Mouse (Mus musculus) lung, adult 2 months (tissue): ENCODE data around the gene Gm9918. TPM values are rescaled to one million over a fixed set of nuclear protein-coding genes. Genes with fewer than 3 reads are reported as not detected.

Experiments
- DNase-seq: peaks from one replicate; pipeline ENCODE4 v3.0.0; 2022
- H3K4me1 ChIP-seq: fragments of 200-500 bp; 2 replicates; pipeline ENCODE4 v1.6.1; 2011; ENCODE audit warnings: low read length; ENCODE audit not compliant: control insufficient read depth, insufficient read depth
- H3K4me3 ChIP-seq: fragments of 200-500 bp; replicated peaks from 2 replicates; pipeline ENCODE3; 2011; ENCODE audit warnings: low read depth, mild to moderate bottlenecking, control low read depth, low read length; ENCODE audit errors: extremely low read depth
- CTCF ChIP-seq: fragments of 200-500 bp; IDR thresholded peaks from 2 replicates; pipeline ENCODE4 v1.5.1; 2011; ENCODE audit warnings: mild to moderate bottlenecking, low read length, control low read depth; ENCODE audit not compliant: insufficient read depth
- POLR2A ChIP-seq: fragments of 200-500 bp; IDR thresholded peaks from 2 replicates; pipeline ENCODE4 v1.6.1; 2011; ENCODE audit warnings: low read depth, mild to moderate bottlenecking, control low read depth, low read length, borderline replicate concordance; ENCODE audit errors: extremely low read depth
- WGBS: fragments of 180-500 bp; shearing (Covaris S2); methylation state at CpG from one replicate; pipeline ENCODE4 v1.1.7; 2018; 5-methylcytosine and 5-hydroxymethylcytosine counted together
- polyA plus RNA-seq: library from polyadenylated mRNA; depleted of rRNA; stranded (reverse); fragments of >200 nt; gene quantifications from 2 replicates; pipeline ENCODE4 v1.2.3, GENCODE M21; 2012; rRNA removed

Gm9918 gene
- polyA plus RNA-seq, 1 experiment: 0.60 TPM

- H3K4me3 ChIP-seq: peak within 1 kb of the TSS; percentile 65
- peak; percentile 94 for DNase-seq
- WGBS: 5% methylated on average over 25 of the region's 25 CpGs
- TF ChIP-seq CTCF: no peak
- TF ChIP-seq POLR2A: peak; percentile 67; the same call in 1 of the 2 replicates
- peaks cover 2% of the 10 kb centered on the region; the same call in 1 of the 2 replicates for H3K4me1 ChIP-seq
Measured at GRCm38 (mm10) chr15:102295633-102296367, 25.4 kb downstream of the Gm9918 start, which contains the start of gene Espl1. TSS of gene Espl1 (plus strand) at chr15:102296266.

GRCm38 (mm10) chr15:102296368-102297006, 26.1 kb downstream of the Gm9918 start:
- WGBS: 7% methylated on average over 24 of the region's 24 CpGs
- TF ChIP-seq CTCF (no peak), POLR2A (no peak)

DNA sequence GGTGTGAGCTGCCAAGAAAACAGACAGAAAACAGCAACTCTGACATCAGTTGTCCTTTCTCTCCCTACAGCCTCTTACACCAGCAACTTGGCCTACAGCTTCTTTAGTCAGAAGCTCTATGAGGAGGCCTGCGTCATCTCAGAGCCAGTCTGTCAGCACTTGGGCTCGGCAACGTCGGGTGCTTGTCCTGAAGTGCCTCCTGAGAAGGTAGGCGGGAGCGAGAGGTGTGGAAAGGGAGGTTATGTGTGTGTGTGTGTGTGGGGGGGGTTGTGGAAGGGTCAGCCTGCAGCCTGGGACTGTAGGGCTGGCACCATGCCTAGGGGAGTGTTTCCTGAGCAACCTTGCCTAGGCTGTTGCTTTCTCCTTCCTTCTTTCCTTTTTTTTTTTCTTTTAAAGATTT, 32.2 kb downstream of the Gm9918 start:
- 64% methylated on average over 6 of the region's 6 CpGs for WGBS
- peak; percentile 64 for DNase-seq
- TF ChIP-seq CTCF (no peak), POLR2A (no peak)

More at GRCm38 (mm10) chr15:102296368-102297006, 26.1 kb downstream of the Gm9918 start:
- DNase-seq: no peak
- H3K4me1 ChIP-seq: peaks cover 2% of the 10 kb centered on the region; the same call in 1 of the 2 replicates
- peak overlapping the region; percentile 65 for H3K4me3 ChIP-seq

DNA sequence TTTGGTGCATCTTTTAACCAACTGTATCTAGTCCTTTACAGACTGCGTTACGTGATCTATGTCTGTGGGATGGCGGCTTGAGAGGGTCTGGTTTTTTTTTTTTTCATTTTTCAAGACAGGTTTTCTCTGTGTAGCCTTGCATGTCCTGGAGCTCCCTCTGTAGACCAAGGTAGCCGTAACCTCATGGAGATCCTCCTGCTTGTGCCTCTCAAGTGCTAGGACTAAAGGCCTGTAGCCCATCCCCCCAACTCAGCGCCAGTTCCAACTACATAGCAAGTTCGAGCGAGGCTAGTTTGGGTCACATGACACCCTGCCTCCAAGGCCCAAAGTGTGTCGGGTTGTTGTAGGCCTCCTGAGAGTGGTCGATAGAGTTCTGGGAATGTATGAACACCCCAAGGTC, 38.4 kb downstream of the Gm9918 start:
- DNase-seq: no peak
- TF ChIP-seq POLR2A (no peak), CTCF (no peak)
- WGBS: 86% methylated on average over 9 of the region's 9 CpGs
- H3K4me1 ChIP-seq: no peaks in the 10 kb centered on the region
- no peak overlapping the region for H3K4me3 ChIP-seq

More for the DNA sequence above, 32.2 kb downstream of the Gm9918 start:
- no peaks in the 10 kb centered on the region for H3K4me1 ChIP-seq
- no peak overlapping the region for H3K4me3 ChIP-seq

- no peak for TF ChIP-seq POLR2A
- TF ChIP-seq CTCF: no peak
- no peak for DNase-seq
- WGBS: 67% methylated on average over 10 of the region's 10 CpGs
- no peak overlapping the region for H3K4me3 ChIP-seq
- H3K4me1 ChIP-seq: peaks cover 2% of the 10 kb centered on the region; the same call in 1 of the 2 replicates
Measured at GRCm38 (mm10) chr15:102310074-102310845, 39.9 kb downstream of the Gm9918 start.

GRCm38 (mm10) chr15:102311489-102311888, 41.1 kb downstream of the Gm9918 start:
- no peak overlapping the region for H3K4me3 ChIP-seq
- H3K4me1 ChIP-seq: peaks cover 6% of the 10 kb centered on the region; the same call in 1 of the 2 replicates
- no peak for DNase-seq
- no peak for TF ChIP-seq CTCF
- TF ChIP-seq POLR2A: no peak

DNA sequence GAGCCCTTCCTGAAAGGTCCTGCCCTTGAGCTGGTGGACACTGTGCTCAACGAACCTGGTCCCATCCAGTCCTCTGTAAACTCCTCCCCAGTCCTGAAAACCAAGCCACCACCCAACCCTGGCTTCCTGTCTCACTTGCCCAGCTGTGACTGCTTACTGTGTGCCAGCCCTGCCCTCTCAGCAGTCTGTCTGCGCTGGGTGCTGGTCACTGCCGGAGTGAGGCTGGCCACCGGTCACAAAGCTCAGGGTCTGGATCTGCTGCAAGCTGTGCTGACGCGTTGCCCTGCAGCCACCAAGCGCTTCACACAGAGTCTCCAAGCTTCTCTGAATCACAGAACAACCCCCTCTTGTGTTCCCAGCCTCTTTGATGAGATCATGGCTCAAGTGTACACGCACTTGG, 44.9 kb downstream of the Gm9918 start:
- DNase-seq: peak; percentile 28
- peaks cover 6% of the 10 kb centered on the region; the same call in 1 of the 2 replicates for H3K4me1 ChIP-seq
- 55% methylated on average over 8 of the region's 8 CpGs for WGBS
- peak; percentile 36; the same call in 1 of the 2 replicates for TF ChIP-seq POLR2A
- TF ChIP-seq CTCF: no peak
- no peak overlapping the region for H3K4me3 ChIP-seq

DNA sequence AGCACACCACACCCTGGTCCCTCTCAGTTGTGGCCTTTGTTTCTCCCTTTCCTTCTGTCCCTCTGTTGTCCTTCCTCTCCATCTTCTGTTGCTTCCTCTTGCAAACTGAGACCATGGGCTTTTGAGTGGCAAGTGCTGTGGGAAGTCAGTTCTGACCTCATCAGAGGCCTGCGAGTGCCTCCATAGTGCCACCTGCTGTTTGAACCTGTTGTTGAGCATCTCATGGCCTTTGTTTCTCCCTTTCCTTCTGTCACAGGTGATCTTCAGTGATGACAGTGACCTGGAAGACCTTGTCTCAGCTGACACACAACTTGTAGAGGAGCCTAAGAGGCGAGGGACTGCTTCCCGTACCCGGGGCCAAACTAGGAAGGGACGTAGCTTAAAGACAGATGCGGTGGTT, 45.9 kb downstream of the Gm9918 start:
- Histone ChIP-seq H3K4me3 (no peak overlapping the region), H3K4me1 (peaks cover 6% of the 10 kb centered on the region; the same call in 1 of the 2 replicates)
- DNase-seq: peak; percentile 71
- peak; percentile 92 for TF ChIP-seq CTCF
- TF ChIP-seq POLR2A: no peak
- WGBS: 87% methylated on average over 6 of the region's 6 CpGs

Other genes starting within 250 kb of the Gm9918 start
- 62.6 and 63.8 TPM in 2 replicates for gene Krt18, start 242.4 kb upstream of the Gm9918 start, polyA plus RNA-seq
- 47.3 and 87.1 TPM in 2 replicates for gene Eif4b, start 196.8 kb upstream of the Gm9918 start, polyA plus RNA-seq
- 255 and 329 TPM in 2 replicates for gene Tns2, start 170.2 kb upstream of the Gm9918 start, polyA plus RNA-seq
- gene Spryd3, start 134.3 kb upstream of the Gm9918 start, polyA plus RNA-seq: 40.8 and 55.2 TPM in 2 replicates
- gene Igfbp6, start 126.2 kb upstream of the Gm9918 start, polyA plus RNA-seq: 337 and 400 TPM in 2 replicates
- 1.1 and 1.2 TPM in 2 replicates for gene Soat2, start 120.0 kb upstream of the Gm9918 start, polyA plus RNA-seq
- 25.8 and 46.6 TPM in 2 replicates for gene Zfp740, start 67.3 kb upstream of the Gm9918 start, polyA plus RNA-seq
- gene Csad, start 65.8 kb upstream of the Gm9918 start, polyA plus RNA-seq: 92.8 and 106 TPM in 2 replicates
- gene Itgb7, start 38.6 kb upstream of the Gm9918 start, polyA plus RNA-seq: 22.0 and 32.4 TPM in 2 replicates
- 75.1 and 93.9 TPM in 2 replicates for gene Rarg, start 13.0 kb upstream of the Gm9918 start, polyA plus RNA-seq
- 95.4 and 97.1 TPM in 2 replicates for gene Mfsd5, start 8.9 kb downstream of the Gm9918 start, polyA plus RNA-seq
- 2.4 and 3.8 TPM in 2 replicates for gene Espl1, start 25.7 kb downstream of the Gm9918 start, polyA plus RNA-seq
- gene Pfdn5, start 55.6 kb downstream of the Gm9918 start, polyA plus RNA-seq: 66.1 and 121 TPM in 2 replicates
- gene Myg1, start 61.1 kb downstream of the Gm9918 start, polyA plus RNA-seq: 50.2 and 53.8 TPM in 2 replicates
- gene Aaas, start 80.2 kb downstream of the Gm9918 start, polyA plus RNA-seq: 21.9 and 27.5 TPM in 2 replicates
- gene Sp7, start 96.6 kb downstream of the Gm9918 start, polyA plus RNA-seq: 0.05 TPM in 1 of 2 replicates, not detected in the other
- 18.5 and 20.0 TPM in 2 replicates for gene Sp1, start 135.6 kb downstream of the Gm9918 start, polyA plus RNA-seq
- gene Amhr2, start 174.8 kb downstream of the Gm9918 start, polyA plus RNA-seq: 20.8 and 21.1 TPM in 2 replicates
- gene Prr13, start 188.5 kb downstream of the Gm9918 start, polyA plus RNA-seq: 216 and 271 TPM in 2 replicates
- 378 and 395 TPM in 2 replicates for gene Pcbp2, start 200.0 kb downstream of the Gm9918 start, polyA plus RNA-seq
- not detected in 2 replicates for gene Gm10337, start 233.2 kb downstream of the Gm9918 start, polyA plus RNA-seq
- 9.9 and 13.1 TPM in 2 replicates for gene Map3k12, start 246.5 kb downstream of the Gm9918 start, polyA plus RNA-seq
- gene Tarbp2, start 247.6 kb downstream of the Gm9918 start, polyA plus RNA-seq: 51.7 and 61.1 TPM in 2 replicates